Mouse (Mus musculus): ENCODE results near the gene Wbp2.

DNA sequence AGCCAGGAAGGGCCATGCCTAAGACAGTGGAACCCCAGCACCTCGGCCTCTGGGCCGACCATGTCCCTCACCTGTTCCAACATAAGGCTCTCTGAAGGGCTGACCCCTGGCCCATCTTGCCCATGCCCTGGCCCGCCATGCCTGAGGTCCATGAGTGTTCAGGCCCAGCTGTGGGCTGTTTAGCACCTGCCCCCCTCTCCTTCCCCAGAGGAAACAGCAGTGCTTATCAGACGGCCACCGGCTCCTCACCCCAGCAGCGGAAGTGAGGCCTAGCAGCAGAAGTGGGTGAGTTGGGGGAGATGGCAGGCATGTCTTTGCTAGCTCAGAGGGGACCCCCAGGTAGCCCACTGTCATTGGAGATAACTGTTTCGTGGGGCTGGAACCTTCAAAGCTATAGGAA lies 10.0 kb downstream of the Wbp2 start:
- TF ChIP-seq CTCF (IDR thresholded peaks at IDR 0.05; ENCODE audit: low read depth) = no peak
- no peak for TF ChIP-seq EP300 (IDR thresholded peaks at IDR 0.05; ENCODE audit: low read depth)
